Mouse (Mus musculus): ENCODE measurements around the gene Rasl10a.

DNA sequence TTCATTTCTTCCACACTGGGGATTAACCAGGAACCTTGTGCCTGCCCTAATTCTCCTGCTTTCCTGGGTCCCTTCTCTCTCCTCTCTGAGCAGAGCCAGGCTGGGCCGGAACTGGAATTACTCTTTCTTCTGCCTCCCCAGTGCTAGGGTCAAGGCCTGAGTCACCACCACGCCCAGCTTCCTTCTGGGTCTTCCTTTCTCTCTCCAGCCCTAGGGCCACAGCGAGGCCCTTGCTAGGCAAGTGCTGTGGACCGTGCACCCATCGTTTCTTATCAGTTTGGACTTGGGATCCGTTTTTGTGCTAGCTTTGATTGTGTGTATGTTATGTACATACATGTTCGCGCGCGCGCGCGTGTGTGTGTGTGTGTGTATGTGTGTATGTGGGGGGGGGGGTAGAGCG lies 3.8 kb upstream of the Rasl10a start:
- TF ChIP-seq CTCF (IDR thresholded peaks at IDR 0.05; ENCODE audit: control insufficient read depth, insufficient read depth, low read length) (no peak), POLR2A (IDR thresholded peaks at IDR 0.05; ENCODE audit: borderline replicate concordance, control insufficient read depth, low read depth, low read length) (no peak)

All from bone marrow, adult 2 months (tissue).